Mouse (Mus musculus) heart, adult 9 months (tissue): Measurements from ENCODE around the gene Tpd52l1.

ENCODE experiments used
- DNase-seq, 2 experiments: peaks; one replicate each; pipeline ENCODE4 v3.0.0; 2022; ENCODE audit warnings: low spot score in 2 of 2

Gene Tpd52l1

GRCm38 (mm10) chr10:31346401-31346800, 99.4 kb downstream of the Tpd52l1 start:
- no peak for DNase-seq

GRCm38 (mm10) chr10:31336432-31336831, 109.3 kb downstream of the Tpd52l1 start:
- DNase-seq, result no peak

DNA sequence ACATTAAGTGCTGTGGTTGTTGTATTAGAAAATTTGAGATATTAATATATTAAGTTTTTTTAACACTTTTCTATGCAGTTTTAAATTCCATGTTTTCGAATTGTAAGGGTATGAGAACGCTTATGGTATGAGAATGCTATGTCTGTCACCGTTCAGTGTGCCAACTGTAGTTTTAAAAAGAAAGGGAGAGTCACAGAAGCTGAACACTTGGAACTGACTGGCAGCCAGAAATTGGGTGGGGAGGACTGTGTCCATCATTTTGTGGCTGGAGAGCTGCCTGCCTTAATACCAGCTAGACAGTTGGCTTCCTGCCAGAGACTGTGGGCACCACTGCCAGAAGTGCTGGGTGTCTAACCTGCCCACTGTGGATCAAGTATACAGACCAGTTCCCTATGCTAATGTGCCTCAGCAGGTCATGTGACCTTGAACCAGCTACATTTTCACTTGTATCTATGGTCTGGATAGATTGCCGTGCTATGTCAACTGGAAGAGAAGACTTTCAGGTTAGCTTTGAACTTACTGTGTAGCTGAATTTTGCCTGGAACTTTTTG, 114.5 kb downstream of the Tpd52l1 start:
- peak in 1 of 2 experiments; percentile 13 for DNase-seq

DNA sequence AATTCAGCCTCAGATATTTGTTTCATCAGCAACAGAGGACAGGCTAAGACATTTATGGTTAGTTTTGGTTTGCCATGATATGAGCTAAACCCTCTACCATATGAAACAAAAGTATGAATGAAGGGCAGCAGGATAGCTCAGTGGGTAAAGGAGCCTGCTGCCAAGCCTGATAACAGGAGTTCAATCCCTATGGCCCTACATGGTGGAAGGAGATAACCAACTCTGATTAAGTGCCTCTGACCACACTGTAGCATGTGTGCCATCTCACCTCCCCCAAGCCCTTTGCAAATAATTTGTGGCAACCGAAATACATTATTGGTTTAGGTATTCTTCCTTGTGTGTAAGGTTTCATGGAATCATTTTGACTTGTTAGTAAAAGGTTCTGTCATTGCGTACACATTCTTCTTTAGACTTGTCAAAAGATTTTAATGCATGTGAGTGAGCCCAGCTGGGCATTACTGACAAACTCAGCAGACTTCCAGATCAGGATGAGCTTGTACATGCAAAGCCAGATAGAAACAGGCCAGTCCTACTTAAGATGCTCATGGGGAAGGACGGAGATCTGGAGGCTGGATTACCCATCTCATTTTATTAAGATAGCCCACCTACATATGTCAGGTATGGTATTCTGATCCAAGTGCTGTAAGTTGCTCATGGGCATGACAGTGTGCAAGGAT, 115.3 kb downstream of the Tpd52l1 start:
- no peak for DNase-seq

- no peak for DNase-seq
Measured at GRCm38 (mm10) chr10:31329436-31329835, 116.3 kb downstream of the Tpd52l1 start.

DNA sequence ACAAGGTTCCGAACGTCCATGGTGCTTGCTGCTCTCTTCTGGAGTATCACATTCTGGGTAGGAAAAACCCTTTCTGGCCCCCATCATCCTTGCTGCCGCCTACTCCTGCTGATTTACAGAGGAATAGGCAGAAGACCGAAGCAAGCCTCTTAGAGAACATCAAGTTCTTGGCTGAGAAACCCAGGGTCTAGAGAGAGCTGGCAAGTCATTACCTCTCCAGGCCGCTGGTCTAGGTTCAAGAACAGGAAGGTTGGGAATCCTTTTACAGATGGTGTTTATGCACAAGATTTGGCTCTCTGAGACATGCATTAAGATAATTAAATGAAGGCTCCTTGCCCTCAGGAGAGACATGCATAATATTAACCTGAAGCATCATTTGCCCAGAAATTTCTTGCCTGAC, 127.3 kb downstream of the Tpd52l1 start:
- DNase-seq, result no peak

DNA sequence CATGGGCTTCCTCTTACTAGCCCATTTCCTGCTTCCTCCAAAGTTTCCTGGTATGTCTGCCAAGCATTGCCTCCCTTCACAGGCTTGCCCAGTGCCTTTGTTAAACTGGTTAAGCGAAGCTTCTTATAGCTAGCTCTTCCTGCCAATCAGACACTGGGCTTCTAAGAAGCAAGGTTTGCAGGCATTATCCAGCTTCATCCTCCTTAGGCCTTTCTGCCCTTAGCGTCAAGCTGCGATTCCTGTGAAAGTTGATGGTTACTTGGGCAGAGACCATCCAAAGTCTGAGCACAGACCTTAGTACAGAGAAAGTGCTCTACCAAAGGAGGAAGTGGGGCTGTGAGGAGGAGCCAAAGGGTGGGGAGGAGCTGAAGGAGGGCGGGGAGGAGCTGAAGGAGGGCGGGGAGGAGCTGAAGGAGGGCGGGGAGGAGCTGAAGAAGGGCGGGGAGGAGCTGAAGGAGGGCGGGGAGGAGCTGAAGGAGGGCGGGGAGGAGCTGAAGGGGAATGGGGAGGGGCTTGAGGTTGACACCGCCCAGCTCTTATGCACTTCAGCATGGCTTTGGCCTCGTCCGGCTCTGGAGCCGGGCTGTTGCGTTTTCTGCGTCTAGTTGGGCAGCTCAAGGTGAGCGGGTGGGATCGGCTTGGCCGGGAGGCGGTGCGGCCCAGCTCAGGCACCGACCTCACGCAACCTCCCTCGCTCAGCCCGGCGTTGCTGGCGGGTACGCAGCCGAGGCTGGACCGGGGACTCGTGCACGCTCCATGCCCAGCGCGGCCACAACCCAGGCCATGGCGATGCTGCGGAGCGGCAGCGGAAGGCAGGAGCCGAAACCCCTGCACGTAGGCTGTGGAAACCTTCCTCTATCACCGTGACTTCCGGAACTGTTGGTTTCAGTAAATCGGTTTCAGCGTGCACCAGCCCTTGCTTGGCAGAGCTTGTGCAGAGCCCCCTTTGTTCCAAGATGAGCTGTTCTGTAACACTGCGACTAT, 132.6 kb downstream of the Tpd52l1 start, which contains the start of gene Hddc2:
Hddc2 (plus strand) TSS at position 519 of the 984 bp plus-strand sequence.
- DNase-seq, result peak; percentile 56 to 63

- DNase-seq, result no peak
Measured at GRCm38 (mm10) chr10:31307024-31307598, 138.6 kb downstream of the Tpd52l1 start.

DNA sequence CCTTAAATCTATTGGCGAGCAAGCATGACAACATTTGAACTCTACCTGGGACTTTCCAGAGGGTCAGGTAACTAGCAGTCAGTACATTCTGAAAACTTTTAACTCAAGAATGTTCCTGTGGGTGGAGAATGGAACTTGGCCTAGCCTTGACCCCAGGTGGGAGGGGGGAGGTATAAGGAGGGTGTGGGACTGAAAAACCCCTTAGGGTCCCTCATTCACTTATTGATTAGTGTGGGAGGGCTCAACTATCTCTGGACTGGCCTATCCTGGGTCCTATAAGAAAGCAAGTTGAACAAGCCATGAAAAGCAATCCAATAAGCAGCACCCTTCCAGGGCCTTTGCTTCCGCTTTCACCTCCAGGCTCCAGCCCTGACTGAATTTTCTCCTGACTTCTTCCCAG, 142.3 kb downstream of the Tpd52l1 start:
- DNase-seq, result no peak

- no peak for DNase-seq
Measured at GRCm38 (mm10) chr10:31300292-31300691, 145.5 kb downstream of the Tpd52l1 start.

GRCm38 (mm10) chr10:31298921-31299574, 146.7 kb downstream of the Tpd52l1 start:
- DNase-seq, result peak; percentile 5 to 49

- no peak for DNase-seq
Measured at GRCm38 (mm10) chr10:31298263-31298662, 147.5 kb downstream of the Tpd52l1 start.

DNA sequence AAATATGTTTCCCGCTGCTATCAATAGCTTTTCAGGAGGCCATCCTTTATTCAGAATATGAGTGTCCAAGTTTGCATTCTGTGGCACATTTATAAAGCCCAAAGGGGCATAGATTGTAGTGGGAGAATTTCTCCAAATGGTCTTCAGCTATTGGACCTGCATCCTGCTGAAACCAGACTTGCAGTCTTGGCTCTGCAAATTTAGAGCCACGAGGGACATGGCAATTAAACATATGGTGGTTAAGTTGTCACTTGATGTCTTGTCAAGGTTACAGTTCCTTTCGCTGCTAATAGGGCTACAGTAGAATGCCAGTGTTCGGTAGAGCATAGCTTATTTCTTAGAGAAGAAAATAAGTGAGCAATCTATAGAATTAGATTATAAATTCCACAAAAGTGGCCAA, 148.7 kb downstream of the Tpd52l1 start:
- DNase-seq, result no peak

DNA sequence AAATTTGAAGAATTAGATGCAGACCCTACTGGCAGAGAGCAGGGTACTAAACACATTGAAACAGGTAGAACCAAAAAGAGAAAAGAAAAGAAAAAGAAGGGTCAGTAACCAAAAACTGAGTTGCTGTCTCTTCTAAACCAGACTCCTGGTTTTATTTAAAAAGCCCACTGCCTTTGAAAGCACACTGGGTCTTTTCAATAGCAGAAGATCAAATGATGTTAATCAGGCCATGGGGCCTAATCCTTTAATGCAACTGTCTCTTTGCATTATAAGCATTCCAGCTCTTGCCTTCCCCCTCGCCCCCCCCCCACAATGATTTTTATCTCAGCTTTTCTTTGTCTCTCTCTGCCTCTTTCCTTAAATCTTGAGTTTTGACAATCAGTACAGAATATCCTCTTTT, 149.3 kb downstream of the Tpd52l1 start:
- no peak for DNase-seq

DNA sequence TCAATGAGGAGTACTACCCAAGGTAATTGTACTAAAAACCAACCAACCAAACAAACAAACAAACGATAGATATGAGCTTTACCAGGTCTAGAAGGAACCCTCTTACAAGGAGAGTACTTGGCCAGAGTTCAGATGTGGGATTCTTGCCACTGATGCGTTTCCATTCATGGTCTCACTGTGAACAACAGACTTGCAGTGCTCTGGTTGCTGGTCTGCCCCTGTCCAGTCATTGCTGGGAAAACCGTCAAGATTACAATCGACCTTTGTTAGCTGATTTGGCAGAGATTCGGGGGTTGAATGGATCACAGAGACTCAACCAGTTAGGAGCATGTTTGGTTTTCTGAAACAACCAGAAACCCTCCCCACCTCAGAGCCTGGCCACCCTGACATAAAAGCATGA, 150.1 kb downstream of the Tpd52l1 start:
- DNase-seq, result no peak

DNA sequence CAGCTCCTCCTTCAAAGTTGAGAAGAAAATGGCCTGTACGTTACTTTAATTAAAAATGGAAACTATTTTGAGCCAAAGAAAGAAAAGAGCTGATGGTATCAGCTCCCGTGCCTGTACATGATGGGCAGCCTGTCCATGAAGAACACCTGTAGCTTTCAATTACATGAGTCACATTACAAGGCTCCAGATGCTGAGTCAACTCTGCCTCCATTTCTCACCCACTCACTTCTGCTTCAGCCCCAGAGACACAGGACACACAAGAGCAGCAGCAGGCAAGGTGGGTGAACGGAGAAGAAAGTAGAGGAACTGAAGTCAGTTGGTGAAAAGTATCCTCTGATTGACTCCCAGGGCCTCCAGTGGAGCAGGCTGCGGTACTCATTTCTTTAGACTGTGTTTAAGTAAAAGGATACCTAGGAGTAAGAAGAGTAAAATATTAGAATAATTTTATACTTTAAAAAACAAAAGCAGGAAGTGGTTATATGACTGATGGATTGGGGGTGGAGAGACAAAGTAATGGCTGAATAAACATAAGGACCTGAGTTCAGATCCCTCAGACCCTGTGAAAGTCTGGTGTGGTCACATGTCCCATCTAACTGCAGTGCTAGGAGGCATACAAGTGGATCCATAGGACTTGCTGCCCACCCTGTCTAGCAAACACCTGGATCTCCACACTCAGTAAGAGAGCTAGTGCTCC, 156.9 kb downstream of the Tpd52l1 start:
- no peak for DNase-seq

DNA sequence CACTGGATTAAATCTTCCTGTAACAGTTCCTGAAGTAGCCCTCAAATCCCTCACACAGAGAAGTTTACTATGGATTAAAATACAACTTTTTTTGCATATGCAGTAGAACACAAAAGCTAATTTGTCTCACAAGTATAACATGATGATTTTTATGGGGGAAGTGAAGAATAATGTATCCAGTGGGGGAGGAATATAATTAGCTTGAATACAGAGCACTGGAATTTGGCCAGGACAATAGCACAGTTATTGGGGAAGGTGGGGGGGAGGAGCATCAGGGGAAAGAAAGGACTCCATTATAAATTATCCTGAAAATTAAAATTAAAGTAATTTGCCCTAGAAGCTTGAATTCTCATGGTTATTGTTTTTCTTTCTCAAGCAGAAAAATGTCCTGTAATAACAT, 158.0 kb downstream of the Tpd52l1 start:
- no peak for DNase-seq
